ENCODE assay signal across 8 mouse cellular contexts in genomic region chr7:72541521-72542478, GRCm38 (mm10).
DNase-seq lines count a peak whose midpoint lies in the region; ATAC-seq and TF ChIP-seq lines count a peak whose summit lies in the region.

No protein-coding gene starts in this region.

- 0 out of 2 replicates have a peak, but pooled peaks have one; percentile 33 for ATAC-seq in forebrain, embryonic 12.5 days (ENCODE audit: low FRiP score)
- no peak for ATAC-seq in intestine, postnatal 0 days

- H3K27me3 ChIP-seq in forebrain, embryonic 12.5 days: peaks cover 5% of the 10 kb centered on the region; the same call in 1 of the 2 replicates
- H3K27me3 ChIP-seq in intestine, postnatal 0 days (replicated peaks; ENCODE audit: control insufficient read depth, insufficient read depth, low read length): no peaks in the 10 kb centered on the region

- no peak overlapping the region for H3K4me3 ChIP-seq in forebrain, embryonic 12.5 days (replicated peaks)
- no peak overlapping the region for H3K4me3 ChIP-seq in intestine, postnatal 0 days (ENCODE audit: low read depth, low read length)

- DNase-seq in gastrocnemius, adult 18-20 months (ENCODE audit: low spot score): peak; percentile 56
- DNase-seq in gastrocnemius, postnatal 10 days: no peak
- DNase-seq in 3T3-L1 (ENCODE audit: low read depth, low spot score): peak; percentile 81
- peak; percentile 76 for DNase-seq in retina, postnatal 1 day
- DNase-seq in cerebellum, adult 11 months: no peak
- no peak for DNase-seq in adrenal gland, adult 8-10 months

- no peak overlapping the region for H3K4me2 ChIP-seq in forebrain, embryonic 12.5 days
- H3K4me2 ChIP-seq in intestine, postnatal 0 days (replicated peaks; ENCODE audit: low read depth): no peak overlapping the region

- WGBS in forebrain, embryonic 12.5 days: 39% methylated on average over 14 of the region's 14 CpGs
- 56% methylated on average over 14 of the region's 14 CpGs for WGBS in intestine, postnatal 0 days

- H3K9ac ChIP-seq in forebrain, embryonic 12.5 days: no peak overlapping the region
- H3K9ac ChIP-seq in intestine, postnatal 0 days (ENCODE audit: low read depth, low read length): no peak overlapping the region

- H3K36me3 ChIP-seq in forebrain, embryonic 12.5 days (replicated peaks): no peaks in the 10 kb centered on the region
- no peaks in the 10 kb centered on the region for H3K36me3 ChIP-seq in intestine, postnatal 0 days (ENCODE audit: control insufficient read depth, insufficient read depth)

- no peak overlapping the region for H3K27ac ChIP-seq in forebrain, embryonic 12.5 days
- no peak overlapping the region for H3K27ac ChIP-seq in intestine, postnatal 0 days (ENCODE audit: low read depth, low read length)

- H3K4me1 ChIP-seq in forebrain, embryonic 12.5 days: peaks cover 24% of the 10 kb centered on the region
- 0 out of 2 replicates have a peak, but pooled peaks cover 4% of the 10 kb centered on the region for H3K4me1 ChIP-seq in intestine, postnatal 0 days (replicated peaks; ENCODE audit: control insufficient read depth, insufficient read depth, low read length)

- 0 out of 2 replicates have a peak, but pooled peaks have one; percentile 13 for TF ChIP-seq CTCF in intestine, postnatal 0 days (IDR thresholded peaks at IDR 0.05; ENCODE audit: low read depth)

- no peaks in the 10 kb centered on the region for H3K9me3 ChIP-seq in forebrain, embryonic 12.5 days
- no peaks in the 10 kb centered on the region for H3K9me3 ChIP-seq in intestine, postnatal 0 days (ENCODE audit: control insufficient read depth)

Comparison
In these comparisons a context has a peak if more than half of its experiments do, and no peak if none do; other contexts are left out.
1. DNase-seq: peak in gastrocnemius, adult 18-20 months (single experiment), 3T3-L1 (single experiment) and retina, postnatal 1 day (single experiment); none in gastrocnemius, postnatal 10 days (single experiment), cerebellum, adult 11 months (single experiment) and adrenal gland, adult 8-10 months (single experiment).